Mouse (Mus musculus) erythroblast, adult 5-6 weeks (primary cell): ENCODE data around the gene Ksr2. TPM values are rescaled to one million over a fixed set of nuclear protein-coding genes. Genes with fewer than 3 reads are reported as not detected.

Source experiments
- ATAC-seq: replicated peaks from 2 replicates; pipeline ENCODE4 v1.8.0; 2016; ENCODE audit warnings: moderate number of reproducible peaks, mild to moderate bottlenecking, moderate TSS enrichment, inconsistent platforms; ENCODE audit not compliant: poor library complexity, low FRiP score, severe bottlenecking
- total RNA-seq, 2 experiments: library from RNA; stranded (forward) in 1 of 2; stranded (reverse) in 1 of 2; fragments of 150-400 nt in 1 of 2; fragments of 200-764, 138-1000 nt in 1 of 2; gene quantifications; 2 replicates each; pipeline versions ENCODE4 v1.2.3 to v1.2.4; 2015 to 2017; ENCODE audit warnings: low replicate concordance in 2 of 2

Ksr2 gene
- total RNA-seq, 2 experiments from 2014 or later = not detected

DNA sequence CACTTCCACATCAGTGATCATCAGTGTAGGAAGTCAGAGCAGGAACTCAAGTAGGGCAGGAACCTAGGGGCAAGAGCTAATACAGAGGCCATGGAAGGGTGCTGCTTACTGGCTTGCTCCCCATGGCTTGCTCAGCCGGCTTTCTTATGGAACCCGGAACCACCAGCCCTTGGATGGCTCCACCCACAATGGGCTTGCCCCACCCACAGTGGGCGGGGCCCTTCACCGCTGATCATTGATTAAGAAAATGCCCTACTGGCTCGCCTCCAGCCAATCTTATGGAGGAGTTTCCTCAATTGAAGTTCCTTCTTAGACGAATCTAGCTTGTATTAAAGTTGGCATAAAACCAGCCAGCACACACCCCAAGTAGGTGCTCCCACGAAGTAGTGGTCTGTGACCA lies 102.1 kb downstream of the Ksr2 start:
- no peak for ATAC-seq

DNA sequence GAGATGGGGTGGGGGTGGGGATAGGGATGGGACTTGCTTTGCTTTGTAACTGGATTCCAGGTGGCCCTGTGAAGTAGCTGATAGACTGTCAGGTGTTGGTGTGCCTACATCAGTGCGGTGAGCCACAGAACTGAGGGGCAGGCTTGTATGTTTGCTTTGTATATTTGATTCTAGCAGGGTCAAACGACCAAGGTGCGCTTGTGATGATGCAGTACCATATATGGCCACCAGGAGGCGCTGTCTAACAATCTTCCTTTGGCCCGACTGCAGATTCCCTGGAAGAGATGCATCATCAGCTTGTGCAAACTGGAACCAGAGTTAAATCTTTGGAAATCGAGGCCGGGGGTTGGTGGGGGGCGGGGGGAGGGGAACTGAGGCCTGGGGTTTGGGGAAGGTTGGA lies 102.8 kb downstream of the Ksr2 start:
- ATAC-seq = no peak

DNA sequence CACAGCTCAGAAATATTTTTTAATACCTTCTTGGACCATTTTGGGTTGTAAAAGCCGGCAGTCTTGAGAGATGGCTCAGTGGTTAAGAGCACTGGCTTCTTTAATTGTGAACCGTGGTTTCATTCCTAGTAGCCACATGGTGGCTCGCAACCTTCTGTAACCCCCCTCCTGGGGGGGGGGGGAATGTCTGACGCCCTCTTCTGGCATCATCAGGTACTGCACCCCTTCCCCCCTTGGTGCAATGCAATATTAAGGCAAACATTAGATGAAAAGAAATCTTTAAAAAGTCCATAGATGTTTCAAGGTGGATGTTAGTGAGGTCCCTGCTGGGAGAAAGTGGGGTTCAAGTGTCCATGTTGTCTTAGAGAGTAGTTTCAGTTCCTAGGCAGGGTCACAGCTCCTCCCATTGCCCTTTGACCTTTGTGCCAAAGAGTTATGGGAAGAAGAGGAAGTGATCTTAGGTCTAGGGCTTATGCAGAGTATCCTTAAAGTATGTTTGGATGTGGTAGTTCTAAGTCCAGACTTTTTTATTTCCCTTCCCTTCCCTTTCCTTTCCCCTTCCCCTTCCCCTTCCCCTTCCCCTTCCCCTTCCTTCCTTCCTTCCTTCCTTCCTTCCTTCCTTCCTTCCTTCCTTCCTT lies 106.2 kb downstream of the Ksr2 start:
- no peak for ATAC-seq

GRCm38 (mm10) chr5:117521156-117521555 lies 107.4 kb downstream of the Ksr2 start:
- no peak for ATAC-seq

DNA sequence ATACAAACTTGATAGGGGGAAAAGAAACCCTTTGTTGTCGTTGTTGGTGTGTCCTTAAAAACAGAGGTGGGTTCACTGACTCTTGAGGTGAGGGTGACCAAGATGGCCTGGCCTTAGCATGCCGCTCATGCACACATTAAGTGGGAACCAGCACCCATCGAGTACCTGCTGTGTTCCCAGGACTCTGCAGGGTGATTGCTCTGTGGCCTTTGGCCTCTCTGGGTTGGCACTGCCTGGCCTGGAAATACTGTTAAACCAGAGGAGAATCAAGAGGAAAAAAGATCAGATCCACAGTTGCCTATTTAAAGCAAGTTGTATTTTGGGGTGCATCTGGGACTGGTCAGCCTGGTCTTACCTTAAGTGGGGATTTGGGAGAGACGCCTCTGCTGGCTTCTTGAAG lies 107.9 kb downstream of the Ksr2 start:
- ATAC-seq = no peak

GRCm38 (mm10) chr5:117522471-117522870 lies 108.7 kb downstream of the Ksr2 start:
- no peak for ATAC-seq

DNA sequence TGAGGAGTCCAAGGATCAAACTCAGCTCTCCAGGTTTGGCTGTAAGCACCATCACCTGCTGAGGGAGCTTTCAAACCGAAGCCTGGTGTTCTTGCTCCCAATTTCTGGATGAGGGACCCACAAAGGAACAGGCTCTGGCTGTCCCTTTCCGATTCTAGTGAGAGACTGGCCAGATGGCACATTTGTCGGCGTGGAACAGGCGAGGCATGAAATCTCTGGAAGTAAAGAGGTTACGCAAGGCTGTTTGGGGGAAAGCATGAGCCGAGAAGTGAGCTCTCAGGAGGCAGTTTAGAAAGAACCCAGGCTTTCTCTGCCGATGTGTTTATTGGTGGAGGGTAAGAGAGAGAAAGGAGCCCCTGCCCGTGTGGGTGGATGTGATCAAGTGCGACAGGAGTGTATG lies 109.2 kb downstream of the Ksr2 start:
- no peak for ATAC-seq

DNA sequence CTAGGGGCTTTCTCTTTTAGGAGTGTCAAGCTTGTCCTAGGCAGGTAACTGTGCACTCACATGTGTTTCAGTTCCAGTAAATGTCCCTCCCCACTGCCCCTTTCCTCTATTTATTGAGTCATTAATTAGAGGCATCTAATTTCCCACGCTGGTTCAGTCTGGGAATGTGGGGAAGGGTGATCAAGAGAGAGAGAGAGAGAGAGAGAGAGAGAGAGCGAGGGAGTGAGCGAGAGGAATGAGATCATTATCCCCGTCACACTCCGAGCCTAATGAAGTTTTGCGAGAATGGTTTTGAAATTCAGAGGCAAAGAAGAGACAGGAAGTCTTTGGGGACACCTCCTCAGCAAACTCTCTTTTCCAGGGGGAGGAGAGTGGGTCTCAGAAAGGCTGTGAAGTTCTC lies 117.2 kb downstream of the Ksr2 start:
- ATAC-seq = no peak

GRCm38 (mm10) chr5:117539221-117539620 lies 125.4 kb downstream of the Ksr2 start:
- no peak for ATAC-seq

GRCm38 (mm10) chr5:117541654-117542053 lies 127.9 kb downstream of the Ksr2 start:
- ATAC-seq = no peak

DNA sequence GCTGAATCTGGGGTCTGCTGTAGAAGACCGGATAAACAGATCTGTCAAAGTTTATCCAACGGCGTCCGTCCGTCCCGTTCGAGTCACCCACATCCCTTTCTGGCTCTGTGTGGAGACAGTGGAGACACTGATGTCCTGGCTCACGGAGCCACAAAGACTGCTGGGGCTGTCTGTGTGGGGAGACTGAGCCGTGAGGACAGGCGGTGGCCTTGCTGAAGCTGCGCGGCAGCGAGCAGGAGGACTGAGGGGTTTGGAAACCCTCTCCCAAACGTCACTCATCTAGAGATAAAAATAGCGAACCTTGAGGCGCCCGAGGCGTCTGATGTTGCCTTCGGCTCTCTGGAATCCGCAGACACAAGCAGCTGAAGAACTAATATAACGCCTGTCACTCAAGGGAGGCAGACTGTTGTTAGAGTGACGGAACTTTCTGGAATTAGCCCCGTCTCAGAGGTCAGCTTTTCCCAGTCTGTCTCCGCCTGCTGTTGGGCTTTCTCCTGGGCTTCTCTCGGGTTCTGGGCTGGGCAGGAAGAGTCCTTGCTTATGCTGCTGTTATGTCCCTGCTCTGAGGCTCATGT lies 133.0 kb downstream of the Ksr2 start:
- ATAC-seq = no peak

- ATAC-seq = no peak
Measured at GRCm38 (mm10) chr5:117550992-117551391, 137.2 kb downstream of the Ksr2 start.

DNA sequence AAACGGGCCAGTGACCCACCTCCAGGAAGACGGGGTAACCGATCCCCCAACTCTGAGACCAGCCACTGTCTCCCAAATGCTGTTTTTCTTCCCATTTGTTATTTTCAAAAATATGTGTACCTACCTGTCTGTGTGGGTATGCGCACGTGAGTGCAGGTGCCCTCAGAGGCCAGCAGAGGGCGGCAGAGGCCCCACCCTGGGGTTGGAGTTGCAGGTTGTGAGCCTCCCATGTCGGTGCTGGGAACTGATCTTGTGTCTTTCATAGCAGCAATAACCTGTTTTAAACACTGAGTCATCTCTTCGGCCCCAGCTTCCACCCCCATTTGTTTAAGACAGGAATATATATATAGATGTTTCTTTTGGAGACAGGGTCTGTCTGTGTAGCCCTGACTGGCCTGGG lies 138.3 kb downstream of the Ksr2 start:
- no peak for ATAC-seq

DNA sequence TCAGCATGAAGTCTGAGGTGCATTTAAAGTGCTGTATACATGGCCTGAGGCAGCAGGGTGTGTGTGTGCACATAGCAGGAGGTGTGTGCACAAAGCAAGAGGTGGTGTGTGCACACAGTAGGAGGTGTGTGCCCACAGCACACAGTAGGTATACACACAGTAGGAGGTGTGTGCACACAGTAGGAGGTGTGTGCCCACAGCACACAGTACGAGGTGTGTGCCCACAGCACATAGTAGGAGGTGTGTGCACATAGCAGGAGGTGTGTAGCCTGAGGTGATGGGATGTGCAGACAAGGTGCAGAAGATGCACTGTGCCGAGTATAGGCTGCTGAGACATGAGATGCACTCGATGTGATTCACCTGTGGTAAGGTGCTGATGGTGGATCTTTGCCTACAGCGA lies 140.7 kb downstream of the Ksr2 start:
- ATAC-seq = no peak

- no peak for ATAC-seq
Measured at GRCm38 (mm10) chr5:117556570-117556969, 142.8 kb downstream of the Ksr2 start.

DNA sequence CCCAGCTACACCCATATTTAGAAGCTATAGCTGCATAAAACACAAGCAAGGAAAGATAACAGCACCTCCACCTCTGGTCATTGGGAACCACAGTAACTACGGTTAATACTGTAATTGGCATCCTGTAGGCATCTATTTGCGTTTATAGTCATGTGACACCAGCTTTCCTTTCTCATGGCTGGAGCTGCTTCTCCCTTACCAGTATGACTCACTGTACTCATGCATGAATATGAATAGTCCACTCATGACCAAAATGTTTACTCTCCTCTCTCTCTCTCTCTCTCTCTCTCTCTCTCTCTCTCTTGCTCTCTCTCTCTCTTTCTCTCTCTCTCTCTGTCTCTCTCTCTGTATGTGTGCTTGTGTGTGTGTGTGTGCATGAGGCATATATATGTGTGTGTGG lies 147.3 kb downstream of the Ksr2 start:
- ATAC-seq = no peak

GRCm38 (mm10) chr5:117566051-117566665 lies 152.4 kb downstream of the Ksr2 start:
- no peak for ATAC-seq

GRCm38 (mm10) chr5:117569190-117569795 lies 155.5 kb downstream of the Ksr2 start:
- no peak for ATAC-seq

DNA sequence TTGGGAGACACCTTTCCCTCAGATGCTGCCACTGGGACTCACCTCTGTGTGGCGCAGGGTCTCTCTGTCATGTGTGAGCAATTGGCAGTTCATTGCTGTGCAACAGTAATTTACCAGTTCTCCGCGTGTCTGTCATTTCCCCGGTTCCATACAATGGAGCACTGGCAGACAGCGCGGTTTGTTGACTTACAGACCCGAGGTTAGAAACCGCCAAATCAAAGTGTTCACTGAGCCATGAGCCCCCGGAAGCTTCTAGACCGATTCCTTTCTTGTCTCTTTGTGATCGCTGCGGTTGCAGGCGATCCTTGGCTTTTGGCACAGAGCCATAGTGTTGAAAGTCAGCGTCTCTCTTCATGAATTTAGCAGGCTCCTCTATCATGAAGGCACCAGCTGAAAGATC lies 158.6 kb downstream of the Ksr2 start:
- no peak for ATAC-seq

DNA sequence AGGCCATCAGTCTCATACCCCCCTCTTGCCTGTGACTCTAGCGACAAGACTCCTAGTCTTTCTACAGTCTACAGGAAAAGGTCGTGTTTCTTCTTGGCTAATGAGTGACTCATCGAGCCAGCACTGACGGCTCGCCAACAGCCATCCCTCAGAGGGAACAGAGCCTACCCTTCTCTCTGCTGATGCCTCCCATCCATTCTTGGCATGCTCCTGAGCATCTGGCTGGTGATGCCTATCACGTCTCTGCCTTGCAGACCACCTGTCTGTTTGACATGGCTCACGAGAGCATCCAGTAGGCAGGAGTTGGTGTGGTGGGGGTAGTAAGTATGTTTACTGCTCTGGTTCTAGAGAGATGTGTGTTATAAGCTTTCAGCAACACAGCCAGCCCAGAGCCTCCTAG lies 161.1 kb downstream of the Ksr2 start:
- ATAC-seq = no peak

- no peak for ATAC-seq
Measured at GRCm38 (mm10) chr5:117577598-117577997, 163.8 kb downstream of the Ksr2 start.
